Mouse (Mus musculus) kidney, adult 2 months (tissue): ENCODE data around the gene Fasl.

ENCODE experiments used
- CTCF ChIP-seq: fragments of 200-500 bp; conservative IDR thresholded peaks from 2 replicates; pipeline ENCODE4 v1.5.1; 2011; ENCODE audit warnings: low read depth, mild to moderate bottlenecking, control low read depth, low read length, moderate library complexity, mixed read lengths; ENCODE audit not compliant: insufficient read depth, insufficient read length
- POLR2A ChIP-seq: fragments of 200-500 bp; IDR thresholded peaks from one replicate; pipeline ENCODE4 v1.6.1; 2011; ENCODE audit warnings: low read depth, low read length, control low read depth

DNA sequence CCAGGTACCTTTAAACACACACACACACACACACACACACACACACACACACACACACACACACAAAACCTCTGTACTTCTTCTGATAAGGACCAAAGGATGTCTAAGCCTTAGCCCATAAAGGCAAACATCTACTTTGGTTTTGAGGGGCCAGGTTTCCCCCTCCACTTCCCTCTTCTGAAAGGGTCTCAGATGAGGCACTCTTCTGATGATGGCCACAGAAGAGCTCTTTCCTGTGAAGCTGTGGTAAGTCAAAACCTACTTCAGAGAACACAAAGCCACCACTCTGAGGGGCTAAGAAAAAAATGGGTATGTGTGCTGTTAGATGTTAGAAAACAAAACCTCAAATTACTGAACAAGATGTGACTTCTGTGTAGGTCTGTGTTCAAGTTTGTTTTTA, 9.2 kb downstream of the Fasl start:
- TF ChIP-seq CTCF: no peak
- no peak for TF ChIP-seq POLR2A
